Mouse (Mus musculus) hindbrain, postnatal 0 days (tissue): ENCODE data around the gene Fanci. TPM values are rescaled to one million over a fixed set of nuclear protein-coding genes. Genes with fewer than 3 reads are reported as not detected.
A peak's percentile ranks its signal among the peaks of the same experiment; 100 is the strongest.

Source experiments
- ATAC-seq: fragments of 200-750 bp; cut with Nextera tagmentation; 2 replicates; pipeline ENCODE4 v1.8.0; 2017; ENCODE audit warnings: mild to moderate bottlenecking, moderate TSS enrichment, moderate library complexity
- DNase-seq: peaks from one replicate; pipeline ENCODE4 v3.0.0-alpha.2; 2015; ENCODE audit warnings: low spot score
- H3K27ac ChIP-seq: fragments of 300-500 bp; sonication (generic); 2 replicates; pipeline ENCODE4 v1.5.1; 2014; ENCODE audit warnings: mild to moderate bottlenecking
- H3K27me3 ChIP-seq: fragments of 300-500 bp; sonication (generic); 2 replicates; pipeline ENCODE4 v1.6.1; 2014; ENCODE audit warnings: low read length, mixed read lengths; ENCODE audit not compliant: insufficient read depth
- H3K36me3 ChIP-seq: fragments of 300-500 bp; sonication (generic); 2 replicates; pipeline ENCODE4 v1.6.1; 2014; ENCODE audit warnings: low read length, mixed read lengths; ENCODE audit not compliant: insufficient read depth
- H3K4me1 ChIP-seq: fragments of 300-500 bp; sonication (generic); 2 replicates; pipeline ENCODE4 v1.6.1; 2014; ENCODE audit warnings: antibody characterized with exemption, low read length, mixed read lengths; ENCODE audit not compliant: insufficient read depth
- H3K4me2 ChIP-seq: fragments of 300-500 bp; sonication (generic); 2 replicates; pipeline ENCODE4 v1.6.1; 2014; ENCODE audit warnings: low read depth, mild to moderate bottlenecking, low read length, moderate library complexity, mixed read lengths
- H3K4me3 ChIP-seq: fragments of 300-500 bp; sonication (generic); 2 replicates; pipeline ENCODE4 v1.5.1; 2014; ENCODE audit warnings: low read length
- H3K9ac ChIP-seq: fragments of 300-500 bp; sonication (generic); replicated peaks from 2 replicates; pipeline ENCODE4 v1.6.1; 2014; ENCODE audit warnings: mild to moderate bottlenecking, low read length, moderate library complexity, mixed read lengths
- H3K9me3 ChIP-seq: fragments of 300-500 bp; sonication (generic); 2 replicates; pipeline ENCODE4 v1.6.1; 2016; ENCODE audit warnings: low read length, mixed read lengths
- CTCF ChIP-seq: IDR thresholded peaks from 2 replicates; pipeline ENCODE4 v1.5.1; 2016; ENCODE audit warnings: antibody characterized with exemption, control low read depth, low read depth
- WGBS: fragments of 180-500 bp; shearing (Covaris S2); extraction: QIAGEN DNeasy Blood & Tissue Kit; methylation state at CpG from one replicate; pipeline ENCODE4 v1.1.7; 2014; 5-methylcytosine and 5-hydroxymethylcytosine counted together
- polyA plus RNA-seq: library from polyadenylated mRNA; unstranded; fragments of >200 nt; fragmentation: Nextera tagmentation; extraction: Ambion mirVana; gene quantifications from 2 replicates; pipeline ENCODE4 v1.2.1, GENCODE M21; 2015
- total RNA-seq: library from RNA; depleted of rRNA; stranded (reverse); fragments of >200 nt; gene quantifications from 2 replicates; pipeline ENCODE4 v1.2.3, GENCODE M21; 2014

Fanci gene
- total and polyA plus RNA-seq, 2 experiments from 2014 or later = 2.4 to 2.9 TPM

- Histone ChIP-seq H3K27me3 (no peaks in the 10 kb centered on the region), H3K36me3 (peaks cover 46% of the 10 kb centered on the region)
- ATAC-seq = no peak
Measured at GRCm38 (mm10) chr7:79358350-79359182, 33.2 kb upstream of the Fanci start.

GRCm38 (mm10) chr7:79359183-79359435 lies 32.6 kb upstream of the Fanci start:
- no peaks in the 10 kb centered on the region for H3K9me3 ChIP-seq
- no peak for DNase-seq

More at GRCm38 (mm10) chr7:79358350-79359182, 33.2 kb upstream of the Fanci start:
- no peak for DNase-seq
- Histone ChIP-seq H3K9ac (no peak overlapping the region), H3K4me1 (0 out of 2 replicates have a peak, but pooled peaks cover 3% of the 10 kb centered on the region), H3K4me2 (no peak overlapping the region), H3K9me3 (no peaks in the 10 kb centered on the region), H3K27ac (0 out of 2 replicates have a peak overlapping the region, but pooled peaks have one; percentile 15), H3K4me3 (no peak overlapping the region)
- WGBS = 62% methylated on average over 15 of the region's 15 CpGs
- no peak for TF ChIP-seq CTCF

GRCm38 (mm10) chr7:79360056-79360455 lies 31.7 kb upstream of the Fanci start:
- no peak for TF ChIP-seq CTCF

More at GRCm38 (mm10) chr7:79359183-79359435, 32.6 kb upstream of the Fanci start:
- no peak overlapping the region for H3K4me2 ChIP-seq
- no peak for ATAC-seq
- H3K27ac ChIP-seq = 0 out of 2 replicates have a peak overlapping the region, but pooled peaks have one; percentile 15
- 72% methylated on average over 3 of the region's 3 CpGs for WGBS
- no peak overlapping the region for H3K4me3 ChIP-seq
- H3K9ac ChIP-seq = no peak overlapping the region
- no peak for TF ChIP-seq CTCF
- peaks cover 43% of the 10 kb centered on the region for H3K36me3 ChIP-seq
- H3K4me1 ChIP-seq = 0 out of 2 replicates have a peak, but pooled peaks cover 3% of the 10 kb centered on the region
- no peaks in the 10 kb centered on the region for H3K27me3 ChIP-seq

GRCm38 (mm10) chr7:79362208-79362607 lies 29.5 kb upstream of the Fanci start:
- Histone ChIP-seq H3K4me1 (0 out of 2 replicates have a peak, but pooled peaks cover 3% of the 10 kb centered on the region), H3K36me3 (peaks cover 24% of the 10 kb centered on the region; the same call in 1 of the 2 replicates), H3K4me3 (no peak overlapping the region), H3K27me3 (no peaks in the 10 kb centered on the region), H3K4me2 (no peak overlapping the region), H3K27ac (peak overlapping the region; percentile 85), H3K9me3 (no peaks in the 10 kb centered on the region), H3K9ac (no peak overlapping the region)
- 30% methylated on average over 8 of the region's 8 CpGs for WGBS
- no peak for TF ChIP-seq CTCF
- DNase-seq = peak; percentile 79
- ATAC-seq = peak; percentile 93

More at GRCm38 (mm10) chr7:79360056-79360455, 31.7 kb upstream of the Fanci start:
- Histone ChIP-seq H3K9ac (no peak overlapping the region), H3K27me3 (no peaks in the 10 kb centered on the region), H3K36me3 (peaks cover 36% of the 10 kb centered on the region), H3K9me3 (no peaks in the 10 kb centered on the region), H3K4me3 (no peak overlapping the region), H3K4me1 (0 out of 2 replicates have a peak, but pooled peaks cover 3% of the 10 kb centered on the region), H3K27ac (peak overlapping the region; percentile 85; the same call in 1 of the 2 replicates), H3K4me2 (no peak overlapping the region)
- no peak for ATAC-seq
- 49% methylated on average over 11 of the region's 11 CpGs for WGBS
- DNase-seq = no peak

- H3K4me1 ChIP-seq = 0 out of 2 replicates have a peak, but pooled peaks cover 3% of the 10 kb centered on the region
- no peaks in the 10 kb centered on the region for H3K27me3 ChIP-seq
- WGBS = 78% methylated on average over 7 of the region's 7 CpGs
- no peak overlapping the region for H3K4me2 ChIP-seq
- H3K9ac ChIP-seq = no peak overlapping the region
- H3K27ac ChIP-seq = peak overlapping the region; percentile 85
- no peak overlapping the region for H3K4me3 ChIP-seq
- ATAC-seq (no peak), DNase-seq (no peak)
- TF ChIP-seq CTCF = no peak
- H3K36me3 ChIP-seq = peaks cover 21% of the 10 kb centered on the region; the same call in 1 of the 2 replicates
- no peaks in the 10 kb centered on the region for H3K9me3 ChIP-seq
Measured at GRCm38 (mm10) chr7:79362830-79363229, 28.9 kb upstream of the Fanci start.

- TF ChIP-seq CTCF = no peak
- H3K4me1 ChIP-seq = 0 out of 2 replicates have a peak, but pooled peaks cover 3% of the 10 kb centered on the region
- peak; percentile 62 for ATAC-seq
Measured at GRCm38 (mm10) chr7:79363370-79364043, 28.2 kb upstream of the Fanci start.

More at GRCm38 (mm10) chr7:79363370-79364043, 28.2 kb upstream of the Fanci start:
- no peaks in the 10 kb centered on the region for H3K27me3 ChIP-seq
- H3K4me2 ChIP-seq = no peak overlapping the region
- peak; percentile 69 for DNase-seq
- no peaks in the 10 kb centered on the region for H3K9me3 ChIP-seq
- H3K9ac ChIP-seq = no peak overlapping the region
- H3K36me3 ChIP-seq = peaks cover 15% of the 10 kb centered on the region; the same call in 1 of the 2 replicates
- no peak overlapping the region for H3K4me3 ChIP-seq
- WGBS = 45% methylated on average over 8 of the region's 8 CpGs
- peak overlapping the region; percentile 85 for H3K27ac ChIP-seq
